Mouse (Mus musculus) gastrocnemius, adult 8-10 months (tissue): Measurements from ENCODE around the gene Wbp1l. TPM values are rescaled to one million over a fixed set of nuclear protein-coding genes. Genes with fewer than 3 reads are reported as not detected.

Experiments used
- DNase-seq, 2 experiments: peaks; one replicate each; pipeline ENCODE4 v3.0.0; 2022; ENCODE audit warnings: low spot score in 2 of 2
- total RNA-seq, 4 experiments: library from RNA; stranded (reverse); gene quantifications; 2 replicates each; pipeline ENCODE4 v1.2.4; 2022

Wbp1l gene
- total RNA-seq, 4 experiments from 2014 or later = 56.9 to 103 (median 59.7) TPM

GRCm38 (mm10) chr19:46599375-46600256 is 732 bp downstream of the Wbp1l start:
- DNase-seq = no peak

GRCm38 (mm10) chr19:46600371-46600770 is 1.5 kb downstream of the Wbp1l start:
- DNase-seq = no peak

- DNase-seq = no peak
Observed at GRCm38 (mm10) chr19:46601491-46601890, 2.6 kb downstream of the Wbp1l start.

GRCm38 (mm10) chr19:46602406-46602805 is 3.5 kb downstream of the Wbp1l start:
- DNase-seq = no peak

- no peak for DNase-seq
Observed at GRCm38 (mm10) chr19:46606718-46607117, 7.8 kb downstream of the Wbp1l start.

- DNase-seq = no peak
Observed at GRCm38 (mm10) chr19:46607424-46607823, 8.5 kb downstream of the Wbp1l start.

GRCm38 (mm10) chr19:46608158-46608557 is 9.3 kb downstream of the Wbp1l start:
- DNase-seq = no peak

- no peak for DNase-seq
Observed at GRCm38 (mm10) chr19:46616378-46616777, 17.5 kb downstream of the Wbp1l start.

- DNase-seq = no peak
Observed at GRCm38 (mm10) chr19:46617361-46617760, 18.5 kb downstream of the Wbp1l start.

- DNase-seq = no peak
Observed at GRCm38 (mm10) chr19:46618322-46618721, 19.4 kb downstream of the Wbp1l start.

GRCm38 (mm10) chr19:46619001-46619400 is 20.1 kb downstream of the Wbp1l start:
- DNase-seq = no peak

GRCm38 (mm10) chr19:46619518-46619917 is 20.6 kb downstream of the Wbp1l start:
- DNase-seq = no peak

- no peak for DNase-seq
Observed at GRCm38 (mm10) chr19:46620016-46620808, 21.3 kb downstream of the Wbp1l start.

GRCm38 (mm10) chr19:46621236-46622183 is 22.6 kb downstream of the Wbp1l start:
- no peak for DNase-seq

GRCm38 (mm10) chr19:46622659-46623193 is 23.8 kb downstream of the Wbp1l start:
- DNase-seq = no peak

- peak in 1 of 2 experiments; percentile 64 for DNase-seq
Observed at GRCm38 (mm10) chr19:46623194-46623667, 24.3 kb downstream of the Wbp1l start.

- peak in 1 of 2 experiments; percentile 62 for DNase-seq
Observed at GRCm38 (mm10) chr19:46623790-46624772, 25.2 kb downstream of the Wbp1l start.

GRCm38 (mm10) chr19:46625015-46625414 is 26.1 kb downstream of the Wbp1l start:
- DNase-seq = no peak

- no peak for DNase-seq
Observed at GRCm38 (mm10) chr19:46625519-46625918, 26.6 kb downstream of the Wbp1l start.
